In the genomic region with DNA sequence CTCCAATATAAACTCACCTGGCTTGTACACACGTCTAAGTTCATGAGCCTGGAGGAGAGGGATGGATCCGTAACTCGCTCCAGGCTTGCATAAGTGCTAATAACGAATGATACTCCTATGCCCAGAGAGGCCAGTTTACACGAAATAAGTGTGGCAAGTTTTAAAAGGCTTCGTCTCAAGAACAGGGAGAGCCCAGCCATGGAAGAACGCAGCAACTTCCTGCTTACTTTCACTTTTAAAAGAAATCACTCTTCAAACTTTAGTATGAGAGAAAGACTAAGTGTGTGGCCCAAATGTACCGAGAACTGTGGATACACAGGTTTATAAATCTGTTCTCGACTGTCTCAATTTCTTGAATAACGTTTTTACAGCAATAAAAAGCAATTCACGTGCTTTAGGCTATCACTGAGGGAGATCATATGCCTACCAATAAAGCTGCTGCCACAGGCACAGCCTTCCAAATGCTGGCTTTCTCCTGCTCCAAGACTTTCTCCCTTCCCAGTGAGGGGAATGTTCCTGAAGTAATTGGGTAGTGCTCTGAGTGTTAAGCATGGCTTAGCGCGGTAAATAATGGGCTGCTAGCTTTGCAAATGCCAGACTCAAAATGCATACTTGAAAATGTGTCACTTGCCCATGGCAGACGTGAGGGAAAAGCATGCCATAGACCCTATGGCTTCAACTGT, we compare ENCODE assay signal across 7 mouse cellular contexts. TPM values are rescaled to one million over a fixed set of nuclear protein-coding genes. Genes with fewer than 3 reads are reported as not detected.
A peak's percentile ranks its signal among the peaks of the same experiment; 100 is the strongest.
DNase-seq lines count a peak whose midpoint lies in the region; ATAC-seq and TF ChIP-seq lines count a peak whose summit lies in the region.

No protein-coding gene starts in this region.

- ATAC-seq in kidney, embryonic 14.5 days (ENCODE audit: low FRiP score, low TSS enrichment) = no peak
- no peak for ATAC-seq in embryonic facial prominence, embryonic 15.5 days (ENCODE audit: insufficient number of reproducible peaks, low FRiP score, low TSS enrichment, low read depth)
- ATAC-seq in limb, embryonic 15.5 days (ENCODE audit: insufficient number of reproducible peaks, low FRiP score, low TSS enrichment, low read depth) = no peak

- peak overlapping the region; percentile 42; the same call in 1 of the 2 replicates for H3K27ac ChIP-seq in kidney, embryonic 14.5 days (ENCODE audit: low read depth, low read length)
- H3K27ac ChIP-seq in embryonic facial prominence, embryonic 15.5 days (replicated peaks) = peak overlapping the region; percentile 58
- H3K27ac ChIP-seq in limb, embryonic 15.5 days = peak overlapping the region; percentile 57
- H3K27ac ChIP-seq in cerebellum, adult 2 months (ENCODE audit: insufficient read depth, low read length) = no peak overlapping the region

- H3K36me3 ChIP-seq in kidney, embryonic 14.5 days (ENCODE audit: control insufficient read depth, insufficient read depth, low read length) = no peaks in the 10 kb centered on the region
- 0 out of 2 replicates have a peak, but pooled peaks cover 5% of the 10 kb centered on the region for H3K36me3 ChIP-seq in embryonic facial prominence, embryonic 15.5 days
- no peaks in the 10 kb centered on the region for H3K36me3 ChIP-seq in limb, embryonic 15.5 days

- H3K9ac ChIP-seq in kidney, embryonic 14.5 days (ENCODE audit: low read depth, low read length) = peak overlapping the region; percentile 23; the same call in 1 of the 2 replicates
- H3K9ac ChIP-seq in embryonic facial prominence, embryonic 15.5 days = no peak overlapping the region
- H3K9ac ChIP-seq in limb, embryonic 15.5 days = no peak overlapping the region

- no peak for TF ChIP-seq CTCF in cerebellum, adult 2 months (IDR thresholded peaks at IDR 0.05; ENCODE audit: borderline replicate concordance, insufficient read depth, low read depth, low read length)

- no peak overlapping the region; the same call in 1 of the 2 replicates for H3K4me2 ChIP-seq in kidney, embryonic 14.5 days (replicated peaks; ENCODE audit: low read depth, low read length)
- 0 out of 2 replicates have a peak overlapping the region, but pooled peaks have one; percentile 15 for H3K4me2 ChIP-seq in embryonic facial prominence, embryonic 15.5 days (replicated peaks)
- peak overlapping the region; percentile 35 for H3K4me2 ChIP-seq in limb, embryonic 15.5 days

- no peak for TF ChIP-seq POLR2A in cerebellum, adult 2 months (IDR thresholded peaks at IDR 0.05; ENCODE audit: borderline replicate concordance, insufficient read depth, low read length)

- no peaks in the 10 kb centered on the region for H3K27me3 ChIP-seq in kidney, embryonic 14.5 days (ENCODE audit: control insufficient read depth, insufficient read depth, low read length)
- H3K27me3 ChIP-seq in embryonic facial prominence, embryonic 15.5 days = no peaks in the 10 kb centered on the region
- no peaks in the 10 kb centered on the region for H3K27me3 ChIP-seq in limb, embryonic 15.5 days
- H3K27me3 ChIP-seq in cerebellum, adult 2 months (ENCODE audit: control insufficient read depth, insufficient read depth, low read length) = no peaks in the 10 kb centered on the region

- no peaks in the 10 kb centered on the region for H3K9me3 ChIP-seq in kidney, embryonic 14.5 days (ENCODE audit: control insufficient read depth, low read length)
- no peaks in the 10 kb centered on the region for H3K9me3 ChIP-seq in embryonic facial prominence, embryonic 15.5 days (replicated peaks)
- H3K9me3 ChIP-seq in limb, embryonic 15.5 days = no peaks in the 10 kb centered on the region

- 49% methylated on average over 14 of the region's 14 CpGs for WGBS in kidney, embryonic 14.5 days
- 62% methylated on average over 14 of the region's 14 CpGs for WGBS in embryonic facial prominence, embryonic 15.5 days
- 29% methylated on average over 14 of the region's 14 CpGs for WGBS in limb, embryonic 15.5 days
- WGBS in cerebellum, adult 2 months = 70% methylated on average over 14 of the region's 14 CpGs

- DNase-seq in kidney, adult 11 months = no peak
- DNase-seq in NIH3T3 (ENCODE audit: low read depth) = peak; percentile 17
- DNase-seq in thymus, postnatal 0 days (ENCODE audit: low spot score) = no peak
- DNase-seq in cerebellum, adult 2 months = no peak

- H3K4me3 ChIP-seq in kidney, embryonic 14.5 days (ENCODE audit: low read length) = peak overlapping the region; percentile 2; the same call in 1 of the 2 replicates
- H3K4me3 ChIP-seq in embryonic facial prominence, embryonic 15.5 days (replicated peaks) = 0 out of 2 replicates have a peak overlapping the region, but pooled peaks have one; percentile 6
- peak overlapping the region; percentile 25 for H3K4me3 ChIP-seq in limb, embryonic 15.5 days
- no peak overlapping the region for H3K4me3 ChIP-seq in cerebellum, adult 2 months (replicated peaks; ENCODE audit: insufficient read depth, low read depth, low read length)

- peaks cover 11% of the 10 kb centered on the region; the same call in 1 of the 2 replicates for H3K4me1 ChIP-seq in kidney, embryonic 14.5 days (ENCODE audit: control insufficient read depth, insufficient read depth, low read length)
- H3K4me1 ChIP-seq in embryonic facial prominence, embryonic 15.5 days = peaks cover 29% of the 10 kb centered on the region
- peaks cover 26% of the 10 kb centered on the region for H3K4me1 ChIP-seq in limb, embryonic 15.5 days
- H3K4me1 ChIP-seq in cerebellum, adult 2 months (ENCODE audit: control insufficient read depth, insufficient read depth, low read length) = no peaks in the 10 kb centered on the region

RNA-seq across cellular contexts. Expression of a gene that starts 36.9 kb away (rescaled TPM):
- polyA plus RNA-seq in kidney, embryonic 14.5 days (2014; fragmentation: Nextera tagmentation; extraction: Ambion mirVana) = 108 and 136 TPM in 2 replicates
- 276 and 314 TPM in 2 replicates for polyA plus RNA-seq in embryonic facial prominence, embryonic 15.5 days (2015; fragmentation: Nextera tagmentation; extraction: Ambion mirVana)
- 142 and 179 TPM in 2 replicates for polyA plus RNA-seq in limb, embryonic 15.5 days (2015; fragmentation: Nextera tagmentation; extraction: Ambion mirVana)
- polyA plus RNA-seq in thymus, postnatal 0 days (2015; fragmentation: Nextera tagmentation; extraction: Ambion mirVana) = 48.0 and 54.6 TPM in 2 replicates
- 120 and 141 TPM in 2 replicates for polyA plus RNA-seq in cerebellum, adult 2 months (2012; rRNA removed)

RNA-seq across cellular contexts. Expression of a gene that starts 48.1 kb away (rescaled TPM):
- 26.3 and 38.8 TPM in 2 replicates for polyA plus RNA-seq in kidney, embryonic 14.5 days (2014; fragmentation: Nextera tagmentation; extraction: Ambion mirVana)
- 48.0 and 48.8 TPM in 2 replicates for polyA plus RNA-seq in embryonic facial prominence, embryonic 15.5 days (2015; fragmentation: Nextera tagmentation; extraction: Ambion mirVana)
- polyA plus RNA-seq in limb, embryonic 15.5 days (2015; fragmentation: Nextera tagmentation; extraction: Ambion mirVana) = 36.3 and 39.3 TPM in 2 replicates
- 16.6 and 18.5 TPM in 2 replicates for polyA plus RNA-seq in thymus, postnatal 0 days (2015; fragmentation: Nextera tagmentation; extraction: Ambion mirVana)
- 29.9 and 32.9 TPM in 2 replicates for polyA plus RNA-seq in cerebellum, adult 2 months (2012; rRNA removed)

RNA-seq across cellular contexts. Expression of a gene that starts 48.3 kb away (rescaled TPM):
- polyA plus RNA-seq in kidney, embryonic 14.5 days (2014; fragmentation: Nextera tagmentation; extraction: Ambion mirVana) = 48.6 and 57.3 TPM in 2 replicates
- 44.8 and 47.6 TPM in 2 replicates for polyA plus RNA-seq in embryonic facial prominence, embryonic 15.5 days (2015; fragmentation: Nextera tagmentation; extraction: Ambion mirVana)
- polyA plus RNA-seq in limb, embryonic 15.5 days (2015; fragmentation: Nextera tagmentation; extraction: Ambion mirVana) = 42.1 and 46.1 TPM in 2 replicates
- 57.8 and 63.9 TPM in 2 replicates for polyA plus RNA-seq in thymus, postnatal 0 days (2015; fragmentation: Nextera tagmentation; extraction: Ambion mirVana)
- 28.4 and 29.5 TPM in 2 replicates for polyA plus RNA-seq in cerebellum, adult 2 months (2012; rRNA removed)
